Mouse (Mus musculus) erythroblast, embryonic 14.5 days (primary cell): ENCODE measurements around the gene Crls1. TPM values are rescaled to one million over a fixed set of nuclear protein-coding genes. Genes with fewer than 3 reads are reported as not detected.

Source experiments
- H3K27me3 ChIP-seq: 2 replicates; pipeline ENCODE4 v1.6.1; 2012; ENCODE audit warnings: inconsistent platforms; ENCODE audit not compliant: control insufficient read depth
- H3K36me3 ChIP-seq: 2 replicates; pipeline ENCODE4 v1.6.1; 2012; ENCODE audit warnings: mild to moderate bottlenecking, inconsistent platforms; ENCODE audit not compliant: control insufficient read depth
- H3K4me1 ChIP-seq: 2 replicates; pipeline ENCODE4 v1.6.1; 2012; ENCODE audit warnings: inconsistent platforms; ENCODE audit not compliant: control insufficient read depth
- H3K4me3 ChIP-seq: replicated peaks from 2 replicates; pipeline ENCODE3; 2012; ENCODE audit warnings: moderate library complexity, mild to moderate bottlenecking, inconsistent platforms
- H3K9me3 ChIP-seq: 2 replicates; pipeline ENCODE4 v1.6.1; 2012; ENCODE audit warnings: low read length, inconsistent platforms, mixed read lengths; ENCODE audit not compliant: control insufficient read depth
- GATA1 ChIP-seq: IDR thresholded peaks from 2 replicates; pipeline ENCODE4 v1.6.1; 2012; ENCODE audit warnings: low read length, inconsistent platforms, mixed read lengths
- TAL1 ChIP-seq: IDR thresholded peaks from 3 replicates; pipeline ENCODE4 v1.6.1; 2012; ENCODE audit warnings: low read length, inconsistent platforms, mixed read lengths
- polyA plus RNA-seq: library from polyadenylated mRNA; stranded (reverse); fragments of >175 nt; gene quantifications from 2 replicates; pipeline ENCODE4 v1.2.3, GENCODE M21; 2012

Gene Crls1
- polyA plus RNA-seq, 1 experiment = 1.4 TPM

DNA sequence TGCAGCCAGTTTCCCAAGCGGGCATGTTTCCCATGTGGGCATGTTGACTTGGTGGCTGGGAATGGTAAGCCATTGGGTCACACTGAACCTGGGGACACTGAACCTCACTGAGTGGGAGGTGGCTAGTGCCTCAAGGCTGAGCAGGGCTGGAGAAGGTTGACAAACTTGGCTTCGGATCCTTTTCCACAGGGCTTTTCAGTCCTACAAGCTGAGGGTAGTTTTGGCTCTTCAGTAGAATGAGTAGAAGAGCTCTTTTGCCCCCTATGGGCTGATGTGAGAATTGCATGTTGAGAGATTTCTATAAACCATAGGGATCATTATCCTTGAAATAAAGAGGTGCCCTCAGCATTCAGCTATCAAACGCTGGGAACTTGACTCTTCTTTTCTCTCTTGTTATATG is 57.0 kb downstream of the Crls1 start:
- Histone ChIP-seq H3K27me3 (no peaks in the 10 kb centered on the region), H3K4me1 (no peaks in the 10 kb centered on the region), H3K4me3 (no peak overlapping the region), H3K36me3 (no peaks in the 10 kb centered on the region), H3K9me3 (no peaks in the 10 kb centered on the region)
- TF ChIP-seq GATA1 (no peak), TAL1 (no peak)

DNA sequence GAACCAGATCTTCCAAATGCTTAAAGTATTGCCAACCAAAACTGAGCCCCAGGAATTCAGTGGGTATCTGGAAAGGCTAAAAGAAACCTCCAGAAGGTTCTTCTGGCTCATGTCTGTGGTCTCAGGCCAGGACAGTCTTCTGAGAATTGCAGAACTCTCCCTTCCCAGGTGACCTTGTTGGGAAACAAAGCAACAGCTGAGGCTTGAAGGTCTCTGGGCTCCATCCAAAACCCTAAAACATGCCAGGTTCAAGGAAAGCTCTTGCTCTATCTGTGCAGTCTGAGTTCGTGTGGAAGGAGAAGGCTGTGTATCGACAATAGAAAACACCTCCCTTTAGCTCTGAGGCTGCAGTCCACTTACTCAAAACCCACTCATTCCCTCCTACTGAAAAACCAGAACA is 58.5 kb downstream of the Crls1 start:
- H3K36me3 ChIP-seq = no peaks in the 10 kb centered on the region
- H3K9me3 ChIP-seq = no peaks in the 10 kb centered on the region
- no peaks in the 10 kb centered on the region for H3K4me1 ChIP-seq

DNA sequence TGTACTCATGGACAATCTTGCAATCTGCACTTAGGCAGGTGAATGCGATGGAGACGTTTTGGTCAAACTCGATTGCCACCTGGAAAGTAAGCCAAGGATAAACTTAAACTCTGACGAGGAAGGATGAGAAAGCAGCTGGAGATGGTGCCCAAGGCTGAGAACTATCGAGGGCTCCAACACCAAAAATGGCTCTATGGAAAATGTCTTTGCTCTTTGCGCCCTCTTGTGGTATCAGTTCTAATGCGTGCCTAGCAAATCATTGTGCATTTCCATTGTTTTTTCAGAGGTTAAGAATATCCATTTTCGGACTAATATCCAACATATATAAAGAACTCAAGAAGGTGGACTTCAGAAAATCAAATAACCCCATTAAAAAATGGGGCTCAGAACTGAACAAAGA is 60.3 kb downstream of the Crls1 start:
- no peak overlapping the region for H3K4me3 ChIP-seq
- TF ChIP-seq GATA1 (no peak), TAL1 (no peak)
- H3K9me3 ChIP-seq = no peaks in the 10 kb centered on the region
- H3K27me3 ChIP-seq = no peaks in the 10 kb centered on the region
- no peaks in the 10 kb centered on the region for H3K36me3 ChIP-seq
- no peaks in the 10 kb centered on the region for H3K4me1 ChIP-seq

More for the DNA sequence above, 58.5 kb downstream of the Crls1 start:
- Histone ChIP-seq H3K4me3 (no peak overlapping the region), H3K27me3 (no peaks in the 10 kb centered on the region)
- TF ChIP-seq TAL1 (no peak), GATA1 (no peak)

- Histone ChIP-seq H3K4me1 (no peaks in the 10 kb centered on the region), H3K36me3 (no peaks in the 10 kb centered on the region), H3K27me3 (no peaks in the 10 kb centered on the region), H3K4me3 (no peak overlapping the region), H3K9me3 (no peaks in the 10 kb centered on the region)
- TF ChIP-seq TAL1 = no peak
- TF ChIP-seq GATA1 = no peak
Measured at GRCm38 (mm10) chr2:132914785-132915184, 68.3 kb downstream of the Crls1 start.

Other genes starting within 250 kb of the Crls1 start
- 0.12 and 0.28 TPM in 2 replicates for gene Shld1, start 159.7 kb upstream of the Crls1 start, polyA plus RNA-seq
- gene Chgb, start 65.4 kb upstream of the Crls1 start, polyA plus RNA-seq = 0.01 TPM in 1 of 2 replicates, not detected in the other
- 0.06 TPM in 2 replicates for gene Trmt6, start 30.6 kb upstream of the Crls1 start, polyA plus RNA-seq
- gene Mcm8, start 30.5 kb upstream of the Crls1 start, polyA plus RNA-seq = 0.08 and 0.13 TPM in 2 replicates
- gene Lrrn4, start 34.2 kb downstream of the Crls1 start, polyA plus RNA-seq = not detected in 2 replicates
- gene Fermt1, start 99.2 kb downstream of the Crls1 start, polyA plus RNA-seq = 0.01 TPM in 2 replicates